Mouse (Mus musculus) G1E (cell line): ENCODE measurements at regions not wholly inside any gene's neighbourhood (a gene's known extent, or its start where the extent isn't known, plus 50 kb on each side); places are given as distances from the start of the nearest gene placed in this dataset.

Experiments used
- CTCF ChIP-seq: IDR thresholded peaks from 2 replicates; pipeline ENCODE4 v1.5.1; 2012; ENCODE audit warnings: low read depth, low read length, inconsistent platforms, mixed read lengths
- GATA1 ChIP-seq: IDR thresholded peaks from 2 replicates; pipeline ENCODE4 v1.6.1; 2012; ENCODE audit warnings: borderline replicate concordance, low read length, inconsistent platforms, mixed read lengths
- POLR2AphosphoS5 ChIP-seq: IDR thresholded peaks from 2 replicates; pipeline ENCODE4 v1.6.1; 2012; ENCODE audit warnings: low read depth, low read length, inconsistent platforms; ENCODE audit not compliant: insufficient replicate concordance

DNA sequence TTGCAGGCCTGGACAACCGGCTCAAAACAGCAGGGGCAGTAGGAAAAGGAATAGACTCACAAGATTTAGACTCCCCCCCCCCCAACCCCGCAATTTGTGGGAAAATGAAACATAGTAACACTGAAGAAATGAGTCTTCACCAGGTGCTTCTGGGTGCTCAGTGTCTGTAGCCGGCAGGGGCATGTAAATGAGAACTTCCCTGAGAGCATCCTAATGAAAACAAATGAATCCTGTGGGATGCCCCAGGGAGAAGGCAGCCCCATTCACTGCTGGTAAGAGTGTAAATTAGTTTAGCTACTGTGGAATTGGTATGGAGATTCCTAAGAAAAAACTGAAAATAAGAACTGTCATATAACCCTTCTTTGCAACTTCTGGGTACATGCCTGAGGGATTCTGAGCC is 377.8 kb upstream of the Trpc7 start:
- no peak for TF ChIP-seq CTCF
- no peak for TF ChIP-seq GATA1
- TF ChIP-seq POLR2AphosphoS5: no peak
